Mouse (Mus musculus) limb, embryonic 13.5 days (tissue): ENCODE results near the gene Wdr75. TPM values are rescaled to one million over a fixed set of nuclear protein-coding genes. Genes with fewer than 3 reads are reported as not detected.

ENCODE experiments used
- ATAC-seq: fragments of 200-750 bp; cut with Nextera tagmentation; 2 replicates; pipeline ENCODE4 v1.8.0; 2017; ENCODE audit warnings: low read depth, moderate number of reproducible peaks, moderate TSS enrichment; ENCODE audit not compliant: low FRiP score
- H3K27ac ChIP-seq: fragments of 300-500 bp; sonication (generic); 2 replicates; pipeline ENCODE4 v1.5.1; 2015; ENCODE audit warnings: inconsistent platforms, mild to moderate bottlenecking, moderate library complexity
- H3K27me3 ChIP-seq: fragments of 300-500 bp; sonication (generic); 2 replicates; pipeline ENCODE4 v1.6.1; 2015; ENCODE audit warnings: mild to moderate bottlenecking, inconsistent platforms
- H3K36me3 ChIP-seq: fragments of 300-500 bp; sonication (generic); 2 replicates; pipeline ENCODE4 v1.6.1; 2015; ENCODE audit warnings: inconsistent platforms, mild to moderate bottlenecking, moderate library complexity
- H3K4me1 ChIP-seq: fragments of 300-500 bp; sonication (generic); 2 replicates; pipeline ENCODE4 v1.6.1; 2015; ENCODE audit warnings: inconsistent platforms
- H3K4me2 ChIP-seq: fragments of 300-500 bp; sonication (generic); replicated peaks from 2 replicates; pipeline ENCODE4 v1.6.1; 2015; ENCODE audit warnings: inconsistent platforms, mild to moderate bottlenecking, moderate library complexity
- H3K4me3 ChIP-seq: fragments of 300-500 bp; sonication (generic); 2 replicates; pipeline ENCODE4 v1.5.1; 2015; ENCODE audit warnings: moderate library complexity, mild to moderate bottlenecking, inconsistent platforms
- H3K9ac ChIP-seq: fragments of 300-500 bp; sonication (generic); 2 replicates; pipeline ENCODE4 v1.6.1; 2015; ENCODE audit warnings: mild to moderate bottlenecking, inconsistent platforms
- H3K9me3 ChIP-seq: fragments of 300-500 bp; sonication (generic); 2 replicates; pipeline ENCODE4 v1.6.1; 2016; ENCODE audit warnings: inconsistent platforms
- WGBS: fragments of 180-500 bp; shearing (Covaris S2); methylation state at CpG from one replicate; pipeline ENCODE4 v1.1.7; 2015; 5-methylcytosine and 5-hydroxymethylcytosine counted together
- polyA plus RNA-seq: library from polyadenylated mRNA; unstranded; fragments of >200 nt; fragmentation: Nextera tagmentation; extraction: Ambion mirVana; gene quantifications from 2 replicates; pipeline ENCODE4 v1.2.1, GENCODE M21; 2015

Wdr75 gene
- polyA plus RNA-seq, result 86.5 and 93.2 TPM in 2 replicates

DNA sequence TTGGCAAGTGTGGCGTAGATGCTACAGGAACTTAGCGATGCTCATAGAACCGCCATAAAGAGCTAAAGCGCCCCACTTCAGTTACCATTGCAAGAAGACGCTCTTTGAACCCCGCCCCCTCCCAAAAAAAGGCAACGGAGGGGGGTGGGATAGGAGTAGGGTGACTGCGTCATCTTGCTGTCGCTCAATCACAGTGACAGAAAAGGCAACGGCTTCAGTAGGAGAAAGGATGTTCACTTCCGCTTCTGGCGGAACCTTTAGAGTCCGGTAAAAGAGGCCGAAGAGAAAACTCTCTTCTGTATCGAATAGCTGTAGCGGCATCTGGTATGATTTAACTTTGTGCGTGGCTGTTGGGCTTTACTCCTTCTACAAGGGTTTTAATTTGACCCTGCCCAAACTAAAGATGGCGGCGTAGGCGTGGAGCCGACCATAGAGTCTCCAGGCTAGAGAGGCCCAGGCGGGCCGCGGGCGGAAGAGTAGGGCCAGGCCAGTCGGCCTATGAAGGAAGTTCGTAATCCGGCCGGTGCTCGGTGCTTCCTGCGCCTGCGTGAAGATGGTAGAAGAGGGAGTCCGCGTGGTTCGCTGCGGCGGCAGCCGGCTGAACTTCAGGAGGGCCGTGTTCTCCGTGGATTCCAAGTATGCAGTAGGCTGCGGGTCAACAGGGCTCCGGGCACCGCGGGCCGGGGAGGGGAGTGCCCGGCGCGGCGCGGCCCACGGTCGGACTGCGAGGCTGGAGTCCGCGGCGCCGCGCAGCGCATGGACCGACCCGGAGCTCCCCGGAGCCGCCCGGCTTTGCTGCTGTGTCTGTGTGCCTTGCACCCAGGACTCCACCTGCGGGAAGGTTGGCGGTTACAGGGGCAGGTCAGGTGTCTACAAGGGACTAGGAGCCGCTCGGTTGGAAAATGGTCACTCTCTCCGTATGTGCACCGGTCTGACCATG, at the start of gene Wdr75:
TSS of gene Wdr75 (plus strand) at position 198 of the 940 bp plus-strand sequence.
- no peaks in the 10 kb centered on the region for H3K9me3 ChIP-seq
- ATAC-seq, result peak; percentile 99
- under 1% methylated on average over 69 of the region's 70 CpGs for WGBS

GRCm38 (mm10) chr1:45755902-45756301, 39.1 kb upstream of the Wdr75 start:
- no peak overlapping the region for H3K27ac ChIP-seq

More for the DNA sequence above, at the start of gene Wdr75:
- Histone ChIP-seq H3K9ac (peak within 1 kb of the TSS; percentile 96), H3K27me3 (no peaks in the 10 kb centered on the region), H3K27ac (peak within 1 kb of the TSS; percentile 92), H3K4me3 (peak within 1 kb of the TSS; percentile 94), H3K36me3 (peaks cover 20% of the 10 kb centered on the region), H3K4me2 (peak within 1 kb of the TSS; percentile 91), H3K4me1 (peaks cover 16% of the 10 kb centered on the region)

GRCm38 (mm10) chr1:45756707-45757106, 38.3 kb upstream of the Wdr75 start:
- H3K27ac ChIP-seq, result no peak overlapping the region
- no peak for ATAC-seq
- no peaks in the 10 kb centered on the region for H3K36me3 ChIP-seq

More at GRCm38 (mm10) chr1:45755902-45756301, 39.1 kb upstream of the Wdr75 start:
- Histone ChIP-seq H3K4me1 (peaks cover 5% of the 10 kb centered on the region), H3K36me3 (no peaks in the 10 kb centered on the region), H3K9ac (no peak overlapping the region), H3K9me3 (0 out of 2 replicates have a peak, but pooled peaks cover 7% of the 10 kb centered on the region), H3K4me2 (no peak overlapping the region), H3K27me3 (no peaks in the 10 kb centered on the region), H3K4me3 (no peak overlapping the region)
- no peak for ATAC-seq

DNA sequence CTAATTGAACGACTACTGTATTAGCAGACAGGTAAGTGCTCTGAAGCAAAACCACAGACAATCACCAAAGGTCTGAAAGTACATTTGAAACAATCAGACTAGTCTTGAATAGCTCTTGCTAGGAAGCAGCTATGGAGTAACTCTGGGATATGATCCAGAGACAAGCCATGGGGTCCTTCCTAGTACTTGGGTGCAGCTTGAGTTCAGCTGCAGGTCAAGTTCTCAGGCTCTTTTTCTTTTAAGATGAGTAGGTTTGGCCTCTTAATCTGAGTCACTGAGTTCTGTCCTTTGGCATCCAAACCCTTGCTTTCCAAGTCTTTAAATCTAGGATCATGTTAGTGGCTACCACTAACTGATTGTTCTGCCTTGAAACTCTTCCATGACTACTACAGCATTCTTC, 37.0 kb upstream of the Wdr75 start:
- Histone ChIP-seq H3K4me2 (no peak overlapping the region), H3K4me3 (no peak overlapping the region), H3K36me3 (no peaks in the 10 kb centered on the region), H3K9ac (no peak overlapping the region), H3K4me1 (peaks cover 17% of the 10 kb centered on the region), H3K27ac (no peak overlapping the region), H3K27me3 (no peaks in the 10 kb centered on the region), H3K9me3 (no peaks in the 10 kb centered on the region)
- no peak for ATAC-seq
- WGBS, result 40% methylated on average over 1 of the region's 1 CpGs

More at GRCm38 (mm10) chr1:45756707-45757106, 38.3 kb upstream of the Wdr75 start:
- peaks cover 13% of the 10 kb centered on the region for H3K4me1 ChIP-seq
- no peak overlapping the region for H3K4me2 ChIP-seq
- 0 out of 2 replicates have a peak, but pooled peaks cover 5% of the 10 kb centered on the region for H3K9me3 ChIP-seq
- H3K9ac ChIP-seq, result no peak overlapping the region
- H3K4me3 ChIP-seq, result no peak overlapping the region
- no peaks in the 10 kb centered on the region for H3K27me3 ChIP-seq

- no peaks in the 10 kb centered on the region for H3K36me3 ChIP-seq
- H3K4me3 ChIP-seq, result no peak overlapping the region
- peak overlapping the region; percentile 92 for H3K27ac ChIP-seq
- no peak overlapping the region; the same call in 1 of the 2 replicates for H3K9ac ChIP-seq
- peaks cover 29% of the 10 kb centered on the region for H3K4me1 ChIP-seq
- 7% methylated on average over 4 of the region's 4 CpGs for WGBS
- no peaks in the 10 kb centered on the region for H3K27me3 ChIP-seq
- no peaks in the 10 kb centered on the region for H3K9me3 ChIP-seq
- no peak overlapping the region for H3K4me2 ChIP-seq
- ATAC-seq, result peak; percentile 72
These were observed 34.1 kb upstream of the Wdr75 start for GRCm38 (mm10) chr1:45760667-45761467.

GRCm38 (mm10) chr1:45761468-45761795, 33.5 kb upstream of the Wdr75 start:
- peak overlapping the region; percentile 92 for H3K27ac ChIP-seq
- no peaks in the 10 kb centered on the region for H3K36me3 ChIP-seq
- no peak overlapping the region for H3K4me3 ChIP-seq
- 34% methylated on average over 1 of the region's 1 CpGs for WGBS
- ATAC-seq, result no peak
- H3K27me3 ChIP-seq, result no peaks in the 10 kb centered on the region
- no peak overlapping the region; the same call in 1 of the 2 replicates for H3K9ac ChIP-seq
- H3K4me2 ChIP-seq, result no peak overlapping the region
- no peaks in the 10 kb centered on the region for H3K9me3 ChIP-seq
- H3K4me1 ChIP-seq, result peaks cover 31% of the 10 kb centered on the region

DNA sequence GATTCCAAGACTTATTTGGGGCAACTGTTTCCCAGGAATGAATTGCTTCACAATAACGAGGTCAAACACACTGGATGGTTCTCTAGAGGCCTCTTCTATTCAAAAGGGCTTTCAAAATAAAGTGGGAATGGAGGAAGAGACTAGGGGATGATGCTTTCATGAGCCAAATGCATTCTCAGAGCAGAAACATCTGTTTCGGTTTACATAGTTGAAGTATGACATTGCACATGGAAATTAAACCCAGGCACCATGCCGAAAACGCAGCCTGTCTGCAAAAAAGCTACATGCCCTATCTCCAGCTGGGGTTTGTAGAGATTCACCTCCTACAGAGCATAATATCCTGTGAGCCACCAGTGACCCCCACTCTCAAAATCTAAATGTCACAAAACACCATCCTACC, 29.3 kb upstream of the Wdr75 start:
- H3K4me1 ChIP-seq, result peaks cover 45% of the 10 kb centered on the region
- peaks cover 6% of the 10 kb centered on the region for H3K9me3 ChIP-seq
- H3K9ac ChIP-seq, result no peak overlapping the region
- no peak overlapping the region for H3K4me3 ChIP-seq
- no peaks in the 10 kb centered on the region for H3K36me3 ChIP-seq
- no peaks in the 10 kb centered on the region for H3K27me3 ChIP-seq
- 18% methylated on average over 4 of the region's 4 CpGs for WGBS
- peak overlapping the region; percentile 25; the same call in 1 of the 2 replicates for H3K4me2 ChIP-seq
- H3K27ac ChIP-seq, result peak overlapping the region; percentile 77
- peak; percentile 72 for ATAC-seq

GRCm38 (mm10) chr1:45766123-45766522, 28.8 kb upstream of the Wdr75 start:
- Histone ChIP-seq H3K27ac (peak overlapping the region; percentile 91), H3K9me3 (peaks cover 6% of the 10 kb centered on the region), H3K4me2 (peak overlapping the region; percentile 37), H3K4me3 (no peak overlapping the region), H3K4me1 (peaks cover 42% of the 10 kb centered on the region), H3K36me3 (no peaks in the 10 kb centered on the region), H3K9ac (no peak overlapping the region), H3K27me3 (no peaks in the 10 kb centered on the region)
- no peak for ATAC-seq
- 11% methylated on average over 8 of the region's 8 CpGs for WGBS

GRCm38 (mm10) chr1:45767533-45767932, 27.4 kb upstream of the Wdr75 start:
- Histone ChIP-seq H3K9me3 (peaks cover 6% of the 10 kb centered on the region), H3K4me3 (no peak overlapping the region), H3K27ac (peak overlapping the region; percentile 91), H3K36me3 (no peaks in the 10 kb centered on the region), H3K4me1 (peaks cover 33% of the 10 kb centered on the region), H3K27me3 (no peaks in the 10 kb centered on the region), H3K9ac (no peak overlapping the region), H3K4me2 (0 out of 2 replicates have a peak overlapping the region, but pooled peaks have one; percentile 10)
- 22% methylated on average over 5 of the region's 5 CpGs for whole genome bisulfite sequencing
- ATAC-seq, result peak; percentile 79

GRCm38 (mm10) chr1:45769321-45769720, 25.6 kb upstream of the Wdr75 start:
- Histone ChIP-seq H3K9me3 (peaks cover 6% of the 10 kb centered on the region), H3K9ac (no peak overlapping the region), H3K4me3 (no peak overlapping the region), H3K27me3 (no peaks in the 10 kb centered on the region), H3K27ac (no peak overlapping the region), H3K4me1 (peaks cover 33% of the 10 kb centered on the region), H3K4me2 (no peak overlapping the region), H3K36me3 (no peaks in the 10 kb centered on the region)
- WGBS, result 93% methylated on average over 13 of the region's 13 CpGs
- ATAC-seq, result no peak

DNA sequence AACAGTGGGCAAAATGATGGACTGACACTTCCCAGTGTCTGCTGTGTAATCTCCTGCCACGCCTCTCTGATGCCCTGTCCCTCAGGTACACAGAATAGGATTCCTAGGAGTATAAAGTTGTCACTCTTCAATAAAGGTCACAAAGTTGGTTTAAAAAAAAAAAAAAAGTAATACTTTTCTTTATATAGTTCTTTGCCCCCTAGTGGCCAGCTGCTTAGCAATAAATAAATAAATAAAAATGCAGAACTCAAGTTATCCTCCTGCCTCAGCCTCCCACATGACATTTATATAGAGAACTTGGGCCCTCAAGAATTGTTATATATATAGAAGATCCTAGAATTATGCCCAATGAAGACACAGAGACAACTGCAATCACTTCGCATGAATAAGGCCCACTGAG, 24.9 kb upstream of the Wdr75 start:
- Histone ChIP-seq H3K27ac (no peak overlapping the region), H3K36me3 (no peaks in the 10 kb centered on the region), H3K27me3 (no peaks in the 10 kb centered on the region), H3K9ac (no peak overlapping the region), H3K4me3 (no peak overlapping the region), H3K4me2 (no peak overlapping the region), H3K9me3 (peaks cover 6% of the 10 kb centered on the region), H3K4me1 (peaks cover 26% of the 10 kb centered on the region)
- no peak for ATAC-seq
- 93% methylated on average over 2 of the region's 2 CpGs for WGBS
